Mouse (Mus musculus) bone marrow, adult 2 months (tissue): ENCODE results near the gene Rfc2.

ENCODE experiments used
- CTCF ChIP-seq: fragments of 200-500 bp; IDR thresholded peaks from 2 replicates; pipeline ENCODE4 v1.5.1; 2011; ENCODE audit warnings: low read length, control low read depth; ENCODE audit not compliant: control insufficient read depth, insufficient read depth
- POLR2A ChIP-seq: fragments of 200-500 bp; IDR thresholded peaks from 2 replicates; pipeline ENCODE4 v1.6.1; 2011; ENCODE audit warnings: low read depth, mild to moderate bottlenecking, control low read depth, low read length, borderline replicate concordance; ENCODE audit not compliant: control insufficient read depth

- TF ChIP-seq CTCF (no peak), POLR2A (no peak)
Observed at GRCm38 (mm10) chr5:134565696-134566095, 15.5 kb upstream of the Rfc2 start.
